Mouse (Mus musculus): ENCODE results near the gene Cabp7. TPM values are rescaled to one million over a fixed set of nuclear protein-coding genes. Genes with fewer than 3 reads are reported as not detected.

The Cabp7 gene
- polyA plus RNA-seq (2015; fragmentation: Nextera tagmentation; extraction: Ambion mirVana) = 0.08 and 0.09 TPM in 2 replicates

DNA sequence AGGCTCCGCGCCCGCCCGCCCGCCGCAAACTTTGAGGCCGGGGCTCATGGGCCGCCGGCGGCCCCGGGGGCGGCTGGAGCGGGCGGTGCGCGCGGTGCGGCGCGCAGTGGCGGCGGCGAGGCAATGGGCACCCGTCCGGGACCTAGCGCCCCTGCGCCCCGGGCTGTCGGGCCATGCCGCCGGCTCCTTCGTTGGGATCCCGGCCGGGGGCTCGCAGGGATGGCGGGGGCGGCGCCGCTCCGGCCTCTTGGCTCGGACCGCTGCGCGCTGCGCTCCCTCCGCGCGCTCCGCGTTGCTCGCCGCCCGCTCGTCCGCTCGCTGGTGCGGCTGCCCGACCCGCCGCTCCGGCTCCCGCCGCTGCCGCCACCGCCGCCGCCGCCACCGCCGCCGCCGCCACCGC lies at the start of gene Cabp7:
Cabp7 (minus strand) TSS at position 46 of the 400 bp plus-strand sequence.
- H3K9me3 ChIP-seq (replicated peaks; ENCODE audit: low read length) = no peaks in the 10 kb centered on the region
- no peak for TF ChIP-seq CTCF (IDR thresholded peaks at IDR 0.05; ENCODE audit: low read depth)
- 1% methylated on average over 45 of the region's 73 CpGs for WGBS
- peak within 1 kb of the TSS; percentile 89 for H3K4me2 ChIP-seq (ENCODE audit: low read length)
- H3K27ac ChIP-seq = no peak within 1 kb of the TSS
- H3K36me3 ChIP-seq (ENCODE audit: insufficient read depth, low read length) = no peaks in the 10 kb centered on the region
- H3K4me3 ChIP-seq (replicated peaks; ENCODE audit: low read depth, low read length) = peak within 1 kb of the TSS; percentile 41
- ATAC-seq (replicated peaks; ENCODE audit: low FRiP score, low read depth) = no peak
- H3K4me1 ChIP-seq (replicated peaks; ENCODE audit: insufficient read depth, low read length) = no peaks in the 10 kb centered on the region; the same call in 1 of the 2 replicates
- no peak within 1 kb of the TSS for H3K9ac ChIP-seq (ENCODE audit: low read depth, low read length)
- peaks cover 60% of the 10 kb centered on the region for H3K27me3 ChIP-seq (ENCODE audit: insufficient read depth, low read length)
- no peak for DNase-seq (ENCODE audit: low spot score)

DNA sequence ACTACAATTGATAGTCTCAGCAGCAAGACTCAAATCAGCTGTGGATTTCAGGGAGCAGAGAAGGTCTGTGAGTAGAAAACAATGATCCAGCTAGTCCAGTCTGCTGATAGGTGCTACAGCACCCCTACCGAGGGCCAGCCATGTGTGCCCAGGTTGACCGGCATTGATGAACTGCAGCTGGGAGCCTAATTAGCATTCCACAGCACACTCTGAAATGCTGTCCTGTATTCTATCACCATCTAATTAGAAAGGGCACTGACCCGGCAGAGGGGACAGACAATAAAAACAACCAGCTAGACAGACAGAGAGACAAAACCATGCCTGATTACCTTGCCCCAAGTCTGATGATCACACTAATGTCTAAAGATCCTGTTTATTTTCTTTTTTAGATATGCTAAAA lies 46.4 kb upstream of the Cabp7 start:
- H3K4me2 ChIP-seq (ENCODE audit: low read length) = no peak overlapping the region
- H3K9me3 ChIP-seq (replicated peaks; ENCODE audit: low read length) = no peaks in the 10 kb centered on the region
- H3K4me1 ChIP-seq (replicated peaks; ENCODE audit: insufficient read depth, low read length) = no peaks in the 10 kb centered on the region
- WGBS = 16% methylated on average over 3 of the region's 3 CpGs
- ATAC-seq (replicated peaks; ENCODE audit: low FRiP score, low read depth) (no peak), DNase-seq (ENCODE audit: low spot score) (peak; percentile 7)
- peaks cover 14% of the 10 kb centered on the region for H3K36me3 ChIP-seq (ENCODE audit: insufficient read depth, low read length)
- H3K27me3 ChIP-seq (ENCODE audit: insufficient read depth, low read length) = no peaks in the 10 kb centered on the region
- TF ChIP-seq CTCF (IDR thresholded peaks at IDR 0.05; ENCODE audit: low read depth) = no peak
- H3K4me3 ChIP-seq (replicated peaks; ENCODE audit: low read depth, low read length) = no peak overlapping the region
- H3K27ac ChIP-seq = no peak overlapping the region
- no peak overlapping the region for H3K9ac ChIP-seq (ENCODE audit: low read depth, low read length)

DNA sequence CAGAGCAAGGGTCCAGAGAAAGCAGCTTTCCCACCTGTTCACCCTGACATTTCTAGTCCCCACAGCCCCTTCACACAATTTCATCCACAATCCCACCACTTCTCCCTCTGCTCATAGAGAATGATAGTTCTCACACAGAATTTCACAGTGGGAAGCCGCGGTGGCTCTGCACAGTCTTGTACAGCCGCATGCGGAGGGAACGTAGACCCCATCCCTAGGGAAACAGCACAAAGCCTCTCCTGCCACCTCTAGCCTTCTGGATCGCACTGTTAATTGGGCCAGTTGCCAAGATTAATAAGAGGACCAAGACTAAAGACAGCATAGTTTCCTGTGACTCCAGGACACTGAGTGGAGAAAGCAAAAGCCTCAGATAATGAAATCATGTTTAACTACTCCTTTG lies 45.0 kb upstream of the Cabp7 start:
- TF ChIP-seq CTCF (IDR thresholded peaks at IDR 0.05; ENCODE audit: low read depth) = no peak
- Histone ChIP-seq H3K36me3 (ENCODE audit: insufficient read depth, low read length) (peaks cover 28% of the 10 kb centered on the region), H3K4me3 (replicated peaks; ENCODE audit: low read depth, low read length) (no peak overlapping the region), H3K27ac (no peak overlapping the region), H3K27me3 (ENCODE audit: insufficient read depth, low read length) (no peaks in the 10 kb centered on the region), H3K9ac (ENCODE audit: low read depth, low read length) (no peak overlapping the region), H3K9me3 (replicated peaks; ENCODE audit: low read length) (no peaks in the 10 kb centered on the region), H3K4me2 (ENCODE audit: low read length) (no peak overlapping the region), H3K4me1 (replicated peaks; ENCODE audit: insufficient read depth, low read length) (no peaks in the 10 kb centered on the region)
- ATAC-seq (replicated peaks; ENCODE audit: low FRiP score, low read depth) (no peak), DNase-seq (ENCODE audit: low spot score) (peak; percentile 6)
- WGBS = 63% methylated on average over 6 of the region's 6 CpGs

DNA sequence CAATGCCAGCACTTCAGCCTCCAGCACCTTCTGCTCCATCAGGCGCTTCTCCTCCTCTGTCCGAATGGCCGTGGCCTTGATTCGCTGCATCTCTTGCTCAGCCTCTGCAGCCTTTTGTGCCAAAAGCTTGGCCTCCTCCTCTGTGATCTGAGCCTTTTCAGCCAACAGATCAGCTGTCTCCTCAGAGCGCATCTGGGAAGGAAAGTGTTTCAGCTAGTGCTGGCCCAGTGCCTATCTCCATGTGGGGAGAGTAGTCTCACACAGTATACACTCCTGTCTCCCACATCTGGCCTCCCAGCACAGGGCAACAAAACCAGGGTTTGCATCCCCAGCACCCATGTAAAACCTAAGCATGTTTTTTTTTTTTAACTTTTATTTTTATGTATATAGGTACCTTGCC lies 43.1 kb upstream of the Cabp7 start:
- WGBS = 93% methylated on average over 5 of the region's 5 CpGs

DNA sequence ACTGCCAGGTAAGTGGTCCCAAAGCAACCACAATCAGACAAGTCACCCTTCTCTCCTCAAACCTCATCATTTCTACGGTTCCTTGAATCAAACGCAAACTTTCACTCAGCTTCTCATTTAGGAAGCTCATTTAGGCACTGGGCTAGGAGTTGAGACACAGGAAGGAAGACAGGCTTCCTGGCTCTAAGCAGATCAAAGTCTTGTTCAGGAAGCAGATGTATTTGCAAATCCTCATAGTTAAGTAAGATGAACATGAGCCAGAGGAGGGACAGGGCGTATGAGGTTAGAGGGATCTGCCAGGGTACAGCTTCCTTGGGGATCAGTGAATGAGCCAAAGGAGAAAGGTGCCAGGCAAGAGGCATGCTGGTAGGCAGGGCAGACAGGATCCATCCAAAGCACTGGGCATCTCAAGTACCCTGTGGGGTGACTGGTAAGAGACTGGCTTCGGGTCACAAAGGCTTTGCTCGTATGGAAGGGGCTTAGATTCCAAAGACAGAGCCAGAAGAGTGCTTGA lies 38.1 kb upstream of the Cabp7 start:
- H3K4me3 ChIP-seq (replicated peaks; ENCODE audit: low read depth, low read length) = no peak overlapping the region
- H3K27me3 ChIP-seq (ENCODE audit: insufficient read depth, low read length) = no peaks in the 10 kb centered on the region
- H3K27ac ChIP-seq = no peak overlapping the region
- H3K9ac ChIP-seq (ENCODE audit: low read depth, low read length) = no peak overlapping the region
- DNase-seq (ENCODE audit: low spot score) (peak; percentile 17), ATAC-seq (replicated peaks; ENCODE audit: low FRiP score, low read depth) (no peak)
- 68% methylated on average over 5 of the region's 5 CpGs for WGBS
- TF ChIP-seq CTCF (IDR thresholded peaks at IDR 0.05; ENCODE audit: low read depth) = no peak
- H3K36me3 ChIP-seq (ENCODE audit: insufficient read depth, low read length) = peaks cover 39% of the 10 kb centered on the region
- H3K4me1 ChIP-seq (replicated peaks; ENCODE audit: insufficient read depth, low read length) = no peaks in the 10 kb centered on the region
- H3K9me3 ChIP-seq (replicated peaks; ENCODE audit: low read length) = no peaks in the 10 kb centered on the region
- no peak overlapping the region for H3K4me2 ChIP-seq (ENCODE audit: low read length)

More for the DNA sequence above, 43.1 kb upstream of the Cabp7 start:
- Histone ChIP-seq H3K4me2 (ENCODE audit: low read length) (no peak overlapping the region), H3K4me3 (replicated peaks; ENCODE audit: low read depth, low read length) (no peak overlapping the region), H3K36me3 (ENCODE audit: insufficient read depth, low read length) (peaks cover 37% of the 10 kb centered on the region), H3K27me3 (ENCODE audit: insufficient read depth, low read length) (no peaks in the 10 kb centered on the region), H3K9me3 (replicated peaks; ENCODE audit: low read length) (no peaks in the 10 kb centered on the region), H3K27ac (no peak overlapping the region), H3K9ac (ENCODE audit: low read depth, low read length) (no peak overlapping the region), H3K4me1 (replicated peaks; ENCODE audit: insufficient read depth, low read length) (no peaks in the 10 kb centered on the region)
- ATAC-seq (replicated peaks; ENCODE audit: low FRiP score, low read depth) = no peak
- TF ChIP-seq CTCF (IDR thresholded peaks at IDR 0.05; ENCODE audit: low read depth) = no peak
- no peak for DNase-seq (ENCODE audit: low spot score)

DNA sequence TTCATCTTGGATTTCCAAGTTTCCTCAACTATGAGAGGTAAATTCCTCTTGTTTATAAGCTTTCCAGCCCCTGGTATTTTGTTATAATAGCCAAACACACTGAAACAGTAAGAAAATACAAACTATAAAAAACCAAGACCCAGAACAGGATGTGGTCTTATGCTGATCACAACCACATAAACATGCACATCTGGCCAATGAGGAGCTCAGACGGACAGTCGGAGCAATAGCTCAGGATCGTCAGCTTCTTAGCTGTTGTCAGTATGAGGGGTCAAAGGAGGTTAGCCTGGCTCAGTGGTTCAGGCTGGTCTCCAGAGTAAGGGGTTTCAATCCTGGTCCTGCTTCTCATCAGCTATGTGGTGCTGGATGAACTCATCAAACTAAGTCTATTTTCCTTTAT lies 36.5 kb upstream of the Cabp7 start:
- H3K9ac ChIP-seq (ENCODE audit: low read depth, low read length) = no peak overlapping the region
- TF ChIP-seq CTCF (IDR thresholded peaks at IDR 0.05; ENCODE audit: low read depth) = no peak

DNA sequence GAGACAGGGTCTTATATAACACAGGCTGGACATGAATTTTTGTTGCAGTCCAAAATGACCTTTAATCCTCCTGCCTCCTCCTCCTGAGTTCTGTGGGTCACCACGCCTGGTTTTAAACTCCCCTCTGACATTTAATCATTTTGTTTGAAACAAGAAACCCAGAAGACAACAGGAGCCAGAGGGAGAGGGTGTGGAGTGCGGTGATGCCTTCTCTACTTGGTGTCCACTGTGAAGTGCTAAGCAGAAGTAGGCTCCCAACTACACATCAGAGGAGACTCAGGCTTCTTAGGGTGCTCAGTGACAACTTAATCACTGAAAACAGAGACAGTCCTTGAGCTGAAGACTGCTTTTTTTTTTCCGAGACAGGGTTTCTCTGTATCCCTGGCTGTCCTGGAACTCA lies 34.3 kb upstream of the Cabp7 start:
- no peak overlapping the region for H3K4me3 ChIP-seq (replicated peaks; ENCODE audit: low read depth, low read length)
- 49% methylated on average over 3 of the region's 3 CpGs for WGBS
- TF ChIP-seq CTCF (IDR thresholded peaks at IDR 0.05; ENCODE audit: low read depth) = no peak
- no peak overlapping the region for H3K27ac ChIP-seq
- no peaks in the 10 kb centered on the region for H3K9me3 ChIP-seq (replicated peaks; ENCODE audit: low read length)
- H3K27me3 ChIP-seq (ENCODE audit: insufficient read depth, low read length) = no peaks in the 10 kb centered on the region
- H3K4me2 ChIP-seq (ENCODE audit: low read length) = no peak overlapping the region
- ATAC-seq (replicated peaks; ENCODE audit: low FRiP score, low read depth) (no peak), DNase-seq (ENCODE audit: low spot score) (peak; percentile 30)
- no peaks in the 10 kb centered on the region for H3K4me1 ChIP-seq (replicated peaks; ENCODE audit: insufficient read depth, low read length)
- peaks cover 38% of the 10 kb centered on the region for H3K36me3 ChIP-seq (ENCODE audit: insufficient read depth, low read length)
- no peak overlapping the region for H3K9ac ChIP-seq (ENCODE audit: low read depth, low read length)

More for the DNA sequence above, 36.5 kb upstream of the Cabp7 start:
- Histone ChIP-seq H3K27me3 (ENCODE audit: insufficient read depth, low read length) (no peaks in the 10 kb centered on the region), H3K4me3 (replicated peaks; ENCODE audit: low read depth, low read length) (no peak overlapping the region), H3K9me3 (replicated peaks; ENCODE audit: low read length) (no peaks in the 10 kb centered on the region), H3K4me1 (replicated peaks; ENCODE audit: insufficient read depth, low read length) (no peaks in the 10 kb centered on the region), H3K4me2 (ENCODE audit: low read length) (no peak overlapping the region), H3K36me3 (ENCODE audit: insufficient read depth, low read length) (peaks cover 48% of the 10 kb centered on the region), H3K27ac (no peak overlapping the region)
- WGBS = 70% methylated on average over 3 of the region's 3 CpGs
- DNase-seq (ENCODE audit: low spot score) (no peak), ATAC-seq (replicated peaks; ENCODE audit: low FRiP score, low read depth) (no peak)
